Mouse (Mus musculus) CH12.LX (cell line): Measurements from ENCODE around the gene Yy1.

ENCODE experiments used
- CTCF ChIP-seq, 2 experiments: IDR thresholded peaks in 1 of 2; conservative IDR thresholded peaks in 1 of 2; 2 replicates each; pipeline ENCODE4 v1.5.1; 2011 to 2012; ENCODE audit warnings: low read depth in 2 of 2, low read length in 2 of 2, improper control_type of control experiment in 1 of 2, inconsistent platforms in 1 of 2, mild to moderate bottlenecking in 1 of 2, moderate library complexity in 1 of 2
- EP300 ChIP-seq: IDR thresholded peaks from 2 replicates; pipeline ENCODE4 v1.6.1; 2011; ENCODE audit warnings: low read length, improper control_type of control experiment
- NRF1 ChIP-seq: IDR thresholded peaks from 2 replicates; pipeline ENCODE4 v1.6.1; 2014; ENCODE audit warnings: low read depth, mild to moderate bottlenecking, inconsistent platforms, low read length, improper control_type of control experiment, moderate library complexity
- POLR2A ChIP-seq: IDR thresholded peaks from 2 replicates; pipeline ENCODE4 v1.6.1; 2011; ENCODE audit warnings: low read depth, mild to moderate bottlenecking, improper control_type of control experiment, low read length
- TBP ChIP-seq: conservative IDR thresholded peaks from 2 replicates; pipeline ENCODE4 v1.6.1; 2011; ENCODE audit warnings: low read depth, low read length, improper control_type of control experiment
- ZC3H11A ChIP-seq: IDR thresholded peaks from 2 replicates; pipeline ENCODE4 v1.6.1; 2012; ENCODE audit warnings: low read depth, mild to moderate bottlenecking, inconsistent platforms, low read length, improper control_type of control experiment

- TF ChIP-seq EP300 (no peak), POLR2A (no peak), TBP (no peak), ZC3H11A (no peak), NRF1 (no peak), CTCF (conservative IDR thresholded peaks at IDR 0.05 in 1 of 2, IDR thresholded peaks at IDR 0.05 in 1 of 2; ENCODE audit: low read depth in 2 of 2, low read length in 2 of 2) (no peak)
Observed at GRCm38 (mm10) chr12:108780108-108780877, 12.5 kb upstream of the Yy1 start.
